Mouse (Mus musculus) bone marrow, adult 2 months (tissue): Measurements from ENCODE around the gene B130006D01Rik.

ENCODE experiments used
- CTCF ChIP-seq: fragments of 200-500 bp; IDR thresholded peaks from 2 replicates; pipeline ENCODE4 v1.5.1; 2011; ENCODE audit warnings: low read length, control low read depth; ENCODE audit not compliant: control insufficient read depth, insufficient read depth
- POLR2A ChIP-seq: fragments of 200-500 bp; IDR thresholded peaks from 2 replicates; pipeline ENCODE4 v1.6.1; 2011; ENCODE audit warnings: low read depth, mild to moderate bottlenecking, control low read depth, low read length, borderline replicate concordance; ENCODE audit not compliant: control insufficient read depth

GRCm38 (mm10) chr11:95760521-95760920 lies 37.1 kb downstream of the B130006D01Rik start:
- TF ChIP-seq POLR2A (no peak), CTCF (no peak)
